Mouse (Mus musculus): Measurements from ENCODE around the gene Sema4b.

- no peak for TF ChIP-seq POLR2A (IDR thresholded peaks at IDR 0.05; ENCODE audit: extremely low read depth, insufficient read depth, low read length)
- no peak for TF ChIP-seq CTCF (IDR thresholded peaks at IDR 0.05; ENCODE audit: extremely low read depth, insufficient read depth, low read length)
Observed at GRCm38 (mm10) chr7:80213604-80214003, 27.0 kb downstream of the Sema4b start.

All from cortical plate, adult 2 months (tissue).